Mouse (Mus musculus) lung, adult 2 months (tissue): ENCODE measurements around the gene BC049762.

ENCODE experiments used
- CTCF ChIP-seq: fragments of 200-500 bp; IDR thresholded peaks from 2 replicates; pipeline ENCODE4 v1.5.1; 2011; ENCODE audit warnings: mild to moderate bottlenecking, low read length, control low read depth; ENCODE audit not compliant: insufficient read depth
- POLR2A ChIP-seq: fragments of 200-500 bp; IDR thresholded peaks from 2 replicates; pipeline ENCODE4 v1.6.1; 2011; ENCODE audit warnings: low read depth, mild to moderate bottlenecking, control low read depth, low read length, borderline replicate concordance; ENCODE audit errors: extremely low read depth

GRCm38 (mm10) chr11:51214021-51214420, 48.8 kb downstream of the BC049762 start:
- TF ChIP-seq POLR2A (no peak), CTCF (no peak)
